Mouse (Mus musculus): ENCODE data around the gene Tnfsf18. TPM values are rescaled to one million over a fixed set of nuclear protein-coding genes. Genes with fewer than 3 reads are reported as not detected.

The Tnfsf18 gene
- under 1 TPM in 6 of 26 experiments, not detected in 20; 0.36 to 0.73 (median 0.46) TPM for total RNA-seq (2018; cell fraction: chromatin; rRNA removed)
- 1 to 10 TPM in 11 of 26 experiments, under 1 TPM in 15; 0.06 to 2.3 (median 0.89) TPM for total RNA-seq (2018; cell fraction: cytosol; rRNA removed)
- 1 to 10 TPM in 10 of 26 experiments, under 1 TPM in 12, not detected in 4; 0.22 to 1.9 (median 0.88) TPM for total RNA-seq (2018; cell fraction: nucleus; rRNA removed)
- 0.42 to 0.97 TPM in 2 of 3 replicates, not detected in the other for polyA plus RNA-seq (2018)

GRCm38 (mm10) chr1:161494343-161494742 lies at the start of gene Tnfsf18:
Tnfsf18 (plus strand) TSS chr1:161494655.
- Histone ChIP-seq H3K36me3 (ENCODE audit: inconsistent target) (no peaks in the 10 kb centered on the region), H3K4me3 (ENCODE audit: inconsistent target) (no peak within 1 kb of the TSS), H3K27ac (peak within 1 kb of the TSS; percentile 24; the same call in 1 of the 2 replicates), H3K79me2 (ENCODE audit: inconsistent target) (no peaks in the 10 kb centered on the region)
- WGBS (ENCODE audit: missing documents), result 16% methylated on average over 8 of the region's 8 CpGs

GRCm38 (mm10) chr1:161444858-161445257 lies 49.6 kb upstream of the Tnfsf18 start:
- no peak overlapping the region for H3K27ac ChIP-seq
- H3K4me3 ChIP-seq (ENCODE audit: inconsistent target), result no peak overlapping the region
- H3K79me2 ChIP-seq (ENCODE audit: inconsistent target), result no peaks in the 10 kb centered on the region
- WGBS (ENCODE audit: missing documents), result 94% methylated on average over 7 of the region's 7 CpGs
- no peaks in the 10 kb centered on the region for H3K36me3 ChIP-seq (ENCODE audit: inconsistent target)

- Histone ChIP-seq H3K79me2 (ENCODE audit: inconsistent target) (no peaks in the 10 kb centered on the region), H3K27ac (no peak overlapping the region), H3K36me3 (ENCODE audit: inconsistent target) (no peaks in the 10 kb centered on the region), H3K4me3 (ENCODE audit: inconsistent target) (no peak overlapping the region)
- WGBS (ENCODE audit: missing documents), result 71% methylated on average over 3 of the region's 3 CpGs
Measured at GRCm38 (mm10) chr1:161451683-161452245, 42.7 kb upstream of the Tnfsf18 start.

GRCm38 (mm10) chr1:161452250-161452649 lies 42.2 kb upstream of the Tnfsf18 start:
- H3K27ac ChIP-seq, result no peak overlapping the region
- H3K4me3 ChIP-seq (ENCODE audit: inconsistent target), result no peak overlapping the region
- no peaks in the 10 kb centered on the region for H3K79me2 ChIP-seq (ENCODE audit: inconsistent target)
- WGBS (ENCODE audit: missing documents), result 100% methylated on average over 1 of the region's 1 CpGs
- no peaks in the 10 kb centered on the region for H3K36me3 ChIP-seq (ENCODE audit: inconsistent target)

GRCm38 (mm10) chr1:161463388-161464085 lies 30.9 kb upstream of the Tnfsf18 start:
- no peaks in the 10 kb centered on the region for H3K79me2 ChIP-seq (ENCODE audit: inconsistent target)
- H3K27ac ChIP-seq, result no peak overlapping the region
- WGBS (ENCODE audit: missing documents), result 88% methylated on average over 2 of the region's 2 CpGs
- no peak overlapping the region for H3K4me3 ChIP-seq (ENCODE audit: inconsistent target)
- no peaks in the 10 kb centered on the region for H3K36me3 ChIP-seq (ENCODE audit: inconsistent target)

GRCm38 (mm10) chr1:161477221-161477620 lies 17.2 kb upstream of the Tnfsf18 start:
- H3K36me3 ChIP-seq (ENCODE audit: inconsistent target), result no peaks in the 10 kb centered on the region
- 92% methylated on average over 3 of the region's 3 CpGs for WGBS (ENCODE audit: missing documents)
- H3K4me3 ChIP-seq (ENCODE audit: inconsistent target), result no peak overlapping the region

GRCm38 (mm10) chr1:161479854-161480253 lies 14.6 kb upstream of the Tnfsf18 start:
- H3K79me2 ChIP-seq (ENCODE audit: inconsistent target), result no peaks in the 10 kb centered on the region
- H3K36me3 ChIP-seq (ENCODE audit: inconsistent target), result no peaks in the 10 kb centered on the region
- peak overlapping the region; percentile 22; the same call in 1 of the 2 replicates for H3K27ac ChIP-seq
- 54% methylated on average over 1 of the region's 1 CpGs for WGBS (ENCODE audit: missing documents)
- no peak overlapping the region for H3K4me3 ChIP-seq (ENCODE audit: inconsistent target)

More at GRCm38 (mm10) chr1:161477221-161477620, 17.2 kb upstream of the Tnfsf18 start:
- Histone ChIP-seq H3K79me2 (ENCODE audit: inconsistent target) (no peaks in the 10 kb centered on the region), H3K27ac (no peak overlapping the region)

GRCm38 (mm10) chr1:161482211-161482610 lies 12.2 kb upstream of the Tnfsf18 start:
- no peaks in the 10 kb centered on the region for H3K36me3 ChIP-seq (ENCODE audit: inconsistent target)
- H3K79me2 ChIP-seq (ENCODE audit: inconsistent target), result no peaks in the 10 kb centered on the region
- WGBS (ENCODE audit: missing documents), result 38% methylated on average over 3 of the region's 3 CpGs
- H3K4me3 ChIP-seq (ENCODE audit: inconsistent target), result no peak overlapping the region
- H3K27ac ChIP-seq, result peak overlapping the region; percentile 70

- H3K27ac ChIP-seq, result no peak overlapping the region
- H3K36me3 ChIP-seq (ENCODE audit: inconsistent target), result no peaks in the 10 kb centered on the region
- H3K79me2 ChIP-seq (ENCODE audit: inconsistent target), result no peaks in the 10 kb centered on the region
- no peak overlapping the region for H3K4me3 ChIP-seq (ENCODE audit: inconsistent target)
- 60% methylated on average over 5 of the region's 5 CpGs for WGBS (ENCODE audit: missing documents)
Measured at GRCm38 (mm10) chr1:161487069-161487468, 7.4 kb upstream of the Tnfsf18 start.

GRCm38 (mm10) chr1:161491766-161492165 lies 2.7 kb upstream of the Tnfsf18 start:
- no peaks in the 10 kb centered on the region for H3K79me2 ChIP-seq (ENCODE audit: inconsistent target)
- no peak overlapping the region for H3K4me3 ChIP-seq (ENCODE audit: inconsistent target)
- H3K27ac ChIP-seq, result no peak overlapping the region
- no peaks in the 10 kb centered on the region for H3K36me3 ChIP-seq (ENCODE audit: inconsistent target)
- WGBS (ENCODE audit: missing documents), result 94% methylated on average over 7 of the region's 7 CpGs

GRCm38 (mm10) chr1:161496866-161497645 lies 2.6 kb downstream of the Tnfsf18 start:
- Histone ChIP-seq H3K36me3 (ENCODE audit: inconsistent target) (no peaks in the 10 kb centered on the region), H3K27ac (peak overlapping the region; percentile 74), H3K79me2 (ENCODE audit: inconsistent target) (no peaks in the 10 kb centered on the region), H3K4me3 (ENCODE audit: inconsistent target) (no peak overlapping the region)
- 38% methylated on average over 7 of the region's 7 CpGs for WGBS (ENCODE audit: missing documents)

GRCm38 (mm10) chr1:161500114-161500810 lies 5.8 kb downstream of the Tnfsf18 start:
- Histone ChIP-seq H3K79me2 (ENCODE audit: inconsistent target) (no peaks in the 10 kb centered on the region), H3K27ac (peak overlapping the region; percentile 98), H3K4me3 (ENCODE audit: inconsistent target) (no peak overlapping the region), H3K36me3 (ENCODE audit: inconsistent target) (no peaks in the 10 kb centered on the region)
- WGBS (ENCODE audit: missing documents), result 89% methylated on average over 6 of the region's 6 CpGs

GRCm38 (mm10) chr1:161500811-161501146 lies 6.3 kb downstream of the Tnfsf18 start:
- Histone ChIP-seq H3K79me2 (ENCODE audit: inconsistent target) (no peaks in the 10 kb centered on the region), H3K4me3 (ENCODE audit: inconsistent target) (no peak overlapping the region), H3K27ac (peak overlapping the region; percentile 98), H3K36me3 (ENCODE audit: inconsistent target) (no peaks in the 10 kb centered on the region)
- WGBS (ENCODE audit: missing documents), result 39% methylated on average over 4 of the region's 4 CpGs

- Histone ChIP-seq H3K36me3 (ENCODE audit: inconsistent target) (no peaks in the 10 kb centered on the region), H3K4me3 (ENCODE audit: inconsistent target) (no peak overlapping the region), H3K79me2 (ENCODE audit: inconsistent target) (no peaks in the 10 kb centered on the region), H3K27ac (no peak overlapping the region)
- 90% methylated on average over 4 of the region's 4 CpGs for WGBS (ENCODE audit: missing documents)
Measured at GRCm38 (mm10) chr1:161506317-161506716, 11.9 kb downstream of the Tnfsf18 start.

All from macrophage (primary cell).